Mouse (Mus musculus) common myeloid progenitor, adult 5-6 weeks (primary cell): Measurements from ENCODE around the gene Ptger1. TPM values are rescaled to one million over a fixed set of nuclear protein-coding genes. Genes with fewer than 3 reads are reported as not detected.
A peak's percentile ranks its signal among the peaks of the same experiment; 100 is the strongest.

Experiments
- ATAC-seq: replicated peaks from 2 replicates; pipeline ENCODE4 v1.8.0; 2016; ENCODE audit warnings: low read depth, mild to moderate bottlenecking, moderate TSS enrichment, inconsistent platforms; ENCODE audit not compliant: poor library complexity, severe bottlenecking
- total RNA-seq: library from RNA; stranded (forward); fragments of 200-1000, 187-1606 nt; gene quantifications from 2 replicates; pipeline ENCODE4 v1.2.3, GENCODE M21; 2017

Ptger1 gene
- total RNA-seq, 1 experiment from 2014 or later, result 4.5 TPM

- no peak for ATAC-seq
Observed at GRCm38 (mm10) chr8:83694369-83695160, 28.1 kb downstream of the Ptger1 start.

DNA sequence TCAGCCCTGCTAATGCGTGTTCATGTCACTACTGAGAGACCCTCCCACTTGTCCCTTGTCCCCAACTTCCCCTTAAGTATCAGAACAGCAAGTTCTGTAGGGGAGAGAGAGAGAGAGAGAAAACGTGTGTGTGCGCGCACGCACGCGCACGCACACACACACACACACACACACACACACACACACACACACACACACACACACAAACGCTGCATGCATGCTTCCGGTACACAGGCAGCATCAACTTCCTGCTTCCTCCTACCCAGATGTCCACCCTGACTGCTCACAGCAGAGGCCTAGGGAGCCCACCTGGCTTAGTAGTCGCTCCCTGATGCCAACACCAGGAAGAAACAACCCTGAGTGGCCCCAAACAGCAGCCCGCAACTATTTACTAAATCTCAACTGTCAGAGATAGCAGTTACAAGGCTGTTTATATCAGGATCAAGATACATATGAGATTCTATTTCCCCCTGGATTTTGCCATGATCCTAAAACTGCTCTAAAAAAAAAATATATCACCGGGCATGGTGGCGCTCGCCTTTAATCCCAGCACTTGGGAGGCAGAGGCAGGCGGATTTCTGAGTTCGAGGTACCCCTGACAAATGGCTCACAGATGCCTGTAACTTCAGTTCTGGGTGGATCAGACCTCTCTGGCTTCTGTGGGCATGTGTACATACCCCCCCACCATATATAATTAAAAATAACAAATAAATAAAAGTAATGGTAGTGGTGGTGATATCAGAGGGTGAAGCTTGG, 29.1 kb downstream of the Ptger1 start:
- peak; percentile 23; the same call in 1 of the 2 replicates for ATAC-seq

DNA sequence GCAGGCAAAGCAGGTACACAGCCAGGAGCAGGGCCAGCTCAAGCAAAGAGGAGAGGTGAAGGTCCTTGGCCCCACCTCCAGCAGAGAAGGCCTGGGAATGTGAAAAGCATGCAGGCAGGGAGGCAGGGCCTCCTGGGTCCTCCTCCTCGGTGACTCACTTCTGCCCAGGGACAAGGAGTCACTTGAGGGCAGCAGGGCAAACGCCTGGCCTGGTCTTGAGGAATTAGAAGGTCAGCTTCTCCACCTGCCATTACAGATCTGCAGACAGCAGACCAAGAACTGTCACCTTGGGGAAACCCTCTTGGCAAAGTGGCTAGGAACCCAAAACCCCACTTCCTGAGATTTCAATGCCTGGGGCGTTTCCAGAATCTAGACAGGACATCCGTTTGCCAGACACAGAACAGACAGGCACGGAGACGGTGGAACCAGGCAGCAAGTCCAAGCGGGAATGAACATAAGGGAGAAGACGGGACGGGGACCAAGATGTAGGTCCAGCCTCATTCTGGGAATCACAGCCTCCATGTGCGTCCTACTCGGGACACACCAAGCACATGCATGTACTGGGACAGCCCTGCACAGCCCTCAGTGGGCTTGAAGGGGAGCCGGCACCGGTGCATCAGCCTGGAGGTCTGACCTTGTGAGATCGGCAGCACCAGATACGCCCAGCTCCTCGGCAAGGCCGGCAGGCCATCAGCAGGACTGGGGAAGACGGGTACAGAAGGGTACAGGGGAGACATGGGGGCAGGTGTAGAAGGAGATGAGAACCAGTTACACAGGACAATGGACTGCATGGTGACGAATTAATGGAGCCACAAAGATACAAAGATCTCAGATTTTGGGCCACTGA, 31.1 kb downstream of the Ptger1 start:
- ATAC-seq, result peak; percentile 4; the same call in 1 of the 2 replicates

- peak; percentile 55 for ATAC-seq
Observed at GRCm38 (mm10) chr8:83698291-83698660, 31.8 kb downstream of the Ptger1 start.

DNA sequence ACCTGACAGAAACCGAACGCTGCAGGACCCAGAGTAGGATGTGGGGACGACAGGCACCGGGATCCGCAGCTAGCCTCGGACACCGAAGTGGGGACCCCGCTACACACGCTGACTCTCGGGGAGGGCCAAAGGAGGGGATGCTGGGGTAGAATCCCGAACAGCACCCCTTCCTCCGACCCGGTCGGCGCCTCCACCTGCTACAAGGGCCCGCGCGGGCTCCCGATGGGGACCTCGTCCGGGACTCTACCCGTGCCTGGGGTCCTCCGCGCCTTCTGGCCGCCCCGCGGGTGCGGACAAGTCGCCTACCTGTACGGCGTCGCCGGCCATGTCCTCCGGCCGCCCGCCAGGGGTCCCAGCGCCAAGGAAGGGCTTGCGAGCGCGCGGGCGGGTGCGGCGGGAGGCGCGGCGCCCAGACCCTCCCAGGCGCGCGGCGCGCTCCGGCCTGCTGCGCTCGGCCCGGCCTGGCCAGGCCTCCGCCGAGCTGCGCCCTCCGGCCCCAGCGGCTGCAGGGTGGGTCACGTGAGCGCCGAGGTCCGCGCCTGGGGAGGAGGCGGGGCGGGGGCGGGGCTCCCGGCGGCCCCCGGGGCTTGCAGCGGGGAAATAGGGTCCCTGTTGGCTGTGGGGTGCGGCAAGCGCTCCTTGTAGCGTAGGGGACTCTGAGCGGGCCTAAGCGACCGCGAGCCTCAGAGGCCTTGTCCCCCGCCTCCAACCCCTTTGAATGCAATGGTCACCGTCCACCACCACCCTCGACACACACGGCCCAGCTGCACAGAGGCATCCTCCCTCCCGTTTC, 32.4 kb downstream of the Ptger1 start, which contains the start of gene Pkn1:
Pkn1 (minus strand) TSS at position 519 of the 793 bp plus-strand sequence.
- ATAC-seq, result peak; percentile 44

- ATAC-seq, result no peak
Observed at GRCm38 (mm10) chr8:83699566-83699965, 33.1 kb downstream of the Ptger1 start.

- no peak for ATAC-seq
Observed at GRCm38 (mm10) chr8:83700423-83701085, 34.1 kb downstream of the Ptger1 start.

- no peak for ATAC-seq
Observed at GRCm38 (mm10) chr8:83703426-83703825, 36.9 kb downstream of the Ptger1 start.

GRCm38 (mm10) chr8:83706411-83706810, 39.9 kb downstream of the Ptger1 start:
- no peak for ATAC-seq

- no peak for ATAC-seq
Observed at GRCm38 (mm10) chr8:83707554-83707953, 41.1 kb downstream of the Ptger1 start.

GRCm38 (mm10) chr8:83714676-83715030, 48.2 kb downstream of the Ptger1 start:
- no peak for ATAC-seq

- peak; percentile 98 for ATAC-seq
Observed at GRCm38 (mm10) chr8:83715031-83715690, 48.7 kb downstream of the Ptger1 start, which contains the start of gene Ddx39. Gene Ddx39 (plus strand): TSS chr8:83715177.

DNA sequence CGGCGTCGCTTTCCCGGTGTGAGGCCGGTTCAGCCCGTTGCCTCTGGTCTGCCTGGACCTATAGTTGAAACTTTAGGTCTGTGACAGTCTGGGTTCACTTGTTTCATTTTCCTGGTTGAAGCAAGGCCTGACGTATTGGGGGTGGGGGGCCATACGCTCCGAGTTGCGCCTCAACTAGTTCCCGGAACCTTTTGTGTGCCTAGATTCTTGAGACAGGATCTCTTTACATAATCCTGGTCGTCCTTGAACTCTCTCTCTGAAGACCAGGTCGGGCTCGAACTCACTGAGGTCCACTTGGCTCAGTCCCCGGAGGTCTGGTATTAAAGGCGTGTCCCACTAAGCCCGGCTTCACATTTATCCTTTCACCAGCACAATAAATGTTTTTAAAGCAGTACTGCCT, 49.3 kb downstream of the Ptger1 start:
- no peak for ATAC-seq

DNA sequence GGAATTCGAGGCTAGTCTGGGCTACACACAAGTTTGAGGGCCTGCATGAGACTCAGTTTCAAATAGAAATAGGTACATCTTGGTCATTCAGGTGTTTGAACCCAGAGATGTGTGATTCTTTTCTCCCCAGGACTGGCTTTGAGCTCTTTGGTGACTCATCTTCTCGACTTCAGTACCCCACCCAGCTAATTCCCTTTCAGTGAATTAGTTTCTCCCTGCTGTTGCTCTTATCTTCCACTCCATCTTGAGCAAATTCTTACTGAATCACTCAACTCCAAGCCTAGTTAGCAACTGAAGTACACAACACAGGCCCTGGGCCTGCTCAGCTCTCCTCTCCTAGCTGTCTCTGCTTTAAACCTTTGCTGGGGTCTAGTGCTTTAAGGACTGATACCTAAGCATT, 50.1 kb downstream of the Ptger1 start:
- ATAC-seq, result no peak

DNA sequence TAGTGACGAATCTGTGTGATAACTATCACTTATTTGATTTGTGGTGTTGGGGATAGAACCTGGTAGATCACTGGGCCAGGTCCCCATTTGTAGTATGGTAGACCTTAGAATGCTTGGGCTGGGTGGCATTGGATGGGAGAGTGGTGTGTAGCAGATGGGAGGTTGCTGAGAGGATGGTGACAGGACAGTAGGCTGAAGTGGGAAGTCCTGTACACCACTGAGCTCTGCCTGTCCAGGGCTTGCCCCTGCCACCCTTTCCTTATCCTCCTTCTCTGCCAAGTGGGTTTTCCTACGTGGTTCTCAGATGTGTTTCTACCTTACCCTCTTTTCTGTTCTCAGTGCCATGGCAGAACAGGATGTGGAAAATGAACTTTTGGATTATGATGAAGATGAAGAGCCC, 52.6 kb downstream of the Ptger1 start:
- ATAC-seq, result no peak

- no peak for ATAC-seq
Observed at GRCm38 (mm10) chr8:83719693-83720092, 53.2 kb downstream of the Ptger1 start.

DNA sequence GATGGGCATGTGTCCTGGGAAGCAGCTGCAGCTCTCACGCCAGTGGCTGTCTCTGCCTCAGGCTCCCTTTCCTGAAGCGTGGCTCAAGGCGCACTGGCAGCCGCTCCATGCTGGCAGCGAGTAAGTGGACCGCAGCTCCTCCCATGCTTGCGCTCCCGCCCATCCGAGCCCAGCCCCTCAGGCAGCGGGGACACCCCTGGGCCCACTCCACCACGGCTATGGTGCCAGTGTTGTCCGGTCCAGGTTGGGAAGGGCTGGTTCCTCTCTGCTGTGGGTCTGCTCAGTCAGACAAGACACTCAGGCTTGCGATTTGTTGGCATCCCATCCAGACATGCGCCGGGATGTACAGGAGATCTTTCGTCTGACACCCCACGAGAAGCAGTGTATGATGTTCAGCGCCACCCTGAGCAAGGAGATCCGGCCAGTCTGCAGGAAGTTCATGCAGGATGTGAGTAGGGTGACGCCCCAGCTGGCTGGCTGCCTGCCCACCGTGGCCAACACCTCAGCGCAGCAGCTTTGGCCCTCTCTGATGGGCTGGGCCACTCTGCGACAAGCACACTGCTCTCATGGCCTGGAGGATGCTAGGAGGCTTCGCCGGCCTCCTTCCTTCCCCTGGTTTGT, 55.0 kb downstream of the Ptger1 start:
- no peak for ATAC-seq
